Mouse (Mus musculus) adrenal gland, adult 2 months (tissue): Measurements from ENCODE around the gene Ifna2. TPM values are rescaled to one million over a fixed set of nuclear protein-coding genes. Genes with fewer than 3 reads are reported as not detected.
A peak's percentile ranks its signal among the peaks of the same experiment; 100 is the strongest.

Experiments used
- DNase-seq: peaks from one replicate; pipeline ENCODE4 v3.0.0; 2021
- long read RNA-seq: library from polyadenylated mRNA; stranded (forward); transcript quantifications from one replicate; pipeline ENCODE4 v2.0.0, GENCODE M21; 2021
- polyA plus RNA-seq: library from polyadenylated mRNA; depleted of rRNA; stranded (reverse); fragments of >200 nt; gene quantifications from 2 replicates; pipeline ENCODE4 v1.2.3, GENCODE M21; 2012; rRNA removed
- total RNA-seq, 2 experiments: library from RNA; stranded (reverse); gene quantifications; 2 replicates each; pipeline ENCODE4 v1.2.3; 2021

The Ifna2 gene
- total RNA-seq (not detected), polyA plus RNA-seq (not detected in 2 replicates)
- long read RNA-seq, result 0 reads

GRCm38 (mm10) chr4:88683812-88684211 lies at the start of gene Ifna2:
TSS of gene Ifna2 (minus strand) at chr4:88683912.
- no peak for DNase-seq

- DNase-seq, result peak; percentile 33
Observed at GRCm38 (mm10) chr4:88727324-88727723, 43.6 kb upstream of the Ifna2 start.

GRCm38 (mm10) chr4:88726727-88727126 lies 43.0 kb upstream of the Ifna2 start:
- no peak for DNase-seq

- DNase-seq, result no peak
Observed at GRCm38 (mm10) chr4:88723497-88724090, 39.9 kb upstream of the Ifna2 start.

GRCm38 (mm10) chr4:88721791-88722721 lies 38.3 kb upstream of the Ifna2 start, which contains the start of the genes Gm26566 and Klhl9:
TSS of gene Gm26566 (plus strand) at chr4:88721805.
TSS of gene Klhl9 (minus strand) at chr4:88722465.
- DNase-seq, result peak; percentile 95

GRCm38 (mm10) chr4:88718715-88719114 lies 35.0 kb upstream of the Ifna2 start:
- DNase-seq, result no peak

GRCm38 (mm10) chr4:88715059-88715458 lies 31.3 kb upstream of the Ifna2 start:
- peak; percentile 58 for DNase-seq

- peak; percentile 28 for DNase-seq
Observed at GRCm38 (mm10) chr4:88714281-88714680, 30.6 kb upstream of the Ifna2 start.

- no peak for DNase-seq
Observed at GRCm38 (mm10) chr4:88707128-88707826, 23.6 kb upstream of the Ifna2 start.

GRCm38 (mm10) chr4:88705924-88706323 lies 22.2 kb upstream of the Ifna2 start:
- no peak for DNase-seq

GRCm38 (mm10) chr4:88699301-88699700 lies 15.6 kb upstream of the Ifna2 start:
- DNase-seq, result no peak

- DNase-seq, result no peak
Observed at GRCm38 (mm10) chr4:88698781-88699180, 15.1 kb upstream of the Ifna2 start.

GRCm38 (mm10) chr4:88697753-88698152 lies 14.0 kb upstream of the Ifna2 start:
- DNase-seq, result no peak

- no peak for DNase-seq
Observed at GRCm38 (mm10) chr4:88697108-88697507, 13.4 kb upstream of the Ifna2 start.

GRCm38 (mm10) chr4:88696237-88696884 lies 12.6 kb upstream of the Ifna2 start:
- DNase-seq, result peak; percentile 72

GRCm38 (mm10) chr4:88693392-88693791 lies 9.7 kb upstream of the Ifna2 start:
- no peak for DNase-seq

- no peak for DNase-seq
Observed at GRCm38 (mm10) chr4:88692537-88692936, 8.8 kb upstream of the Ifna2 start.

GRCm38 (mm10) chr4:88691259-88691658 lies 7.5 kb upstream of the Ifna2 start, which contains the start of gene Ifnab:
TSS of gene Ifnab (minus strand) at chr4:88691359.
- no peak for DNase-seq

- DNase-seq, result no peak
Observed at GRCm38 (mm10) chr4:88681353-88681752, 2.4 kb downstream of the Ifna2 start.

- DNase-seq, result no peak
Observed at GRCm38 (mm10) chr4:88680362-88680761, 3.4 kb downstream of the Ifna2 start.

- no peak for DNase-seq
Observed at GRCm38 (mm10) chr4:88676824-88677223, 6.9 kb downstream of the Ifna2 start, which contains the start of gene Ifna16. TSS of gene Ifna16 (minus strand) at chr4:88676924.

GRCm38 (mm10) chr4:88655461-88655860 lies 28.3 kb downstream of the Ifna2 start:
- DNase-seq, result no peak
